Mouse (Mus musculus): ENCODE results near the gene Mitf.

Mitf gene

DNA sequence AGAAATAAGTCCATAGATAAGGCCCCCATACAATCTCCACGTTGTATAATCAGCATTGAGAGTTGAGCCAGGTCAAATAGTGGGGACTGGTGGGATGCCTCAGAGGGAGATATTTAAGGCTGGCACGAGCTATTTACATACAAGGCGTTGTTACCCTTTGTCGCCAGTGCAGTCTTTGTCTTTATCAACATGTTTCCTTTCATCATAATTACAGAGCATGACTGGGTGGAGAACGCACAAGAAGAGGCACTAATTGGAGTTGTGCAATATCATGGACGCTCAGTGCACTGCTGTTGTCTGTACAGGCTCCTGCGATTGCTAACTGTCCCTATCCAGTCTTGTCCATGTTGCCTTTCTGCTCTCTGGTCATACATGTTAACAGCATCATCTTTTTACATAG lies 15.0 kb downstream of the Mitf start:
- no peak for DNase-seq (ENCODE audit: low read depth, low spot score)

DNA sequence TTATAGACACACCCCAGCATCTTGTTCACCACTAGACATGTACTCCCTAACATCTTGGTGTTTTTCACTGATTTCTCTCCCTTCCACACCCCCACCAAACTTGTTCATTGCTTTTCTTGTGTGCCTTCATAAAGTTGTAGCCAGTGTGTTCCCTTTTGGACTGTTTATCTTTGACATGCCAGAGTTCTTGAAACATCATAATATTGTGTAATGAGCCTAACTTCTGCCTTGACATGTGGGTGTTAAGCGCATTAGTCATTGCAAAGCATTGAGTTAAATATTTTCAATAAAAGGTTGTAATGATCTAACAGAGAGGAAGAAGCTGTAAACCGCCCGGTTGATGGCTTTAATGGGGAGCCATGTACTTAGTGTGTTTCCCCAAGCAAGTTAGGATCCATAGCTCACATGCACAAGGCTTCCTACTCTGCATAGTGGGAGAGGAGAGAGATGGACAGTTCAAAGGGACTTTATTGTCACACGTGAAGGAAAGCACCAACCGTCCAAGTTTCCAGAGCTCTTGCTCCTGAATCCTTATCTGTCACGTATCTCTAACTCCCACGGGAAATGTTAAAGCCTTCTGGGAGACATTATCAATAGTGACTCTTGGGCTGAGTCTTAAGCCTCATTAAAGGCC lies 19.9 kb downstream of the Mitf start:
- DNase-seq (ENCODE audit: low read depth, low spot score): no peak

DNA sequence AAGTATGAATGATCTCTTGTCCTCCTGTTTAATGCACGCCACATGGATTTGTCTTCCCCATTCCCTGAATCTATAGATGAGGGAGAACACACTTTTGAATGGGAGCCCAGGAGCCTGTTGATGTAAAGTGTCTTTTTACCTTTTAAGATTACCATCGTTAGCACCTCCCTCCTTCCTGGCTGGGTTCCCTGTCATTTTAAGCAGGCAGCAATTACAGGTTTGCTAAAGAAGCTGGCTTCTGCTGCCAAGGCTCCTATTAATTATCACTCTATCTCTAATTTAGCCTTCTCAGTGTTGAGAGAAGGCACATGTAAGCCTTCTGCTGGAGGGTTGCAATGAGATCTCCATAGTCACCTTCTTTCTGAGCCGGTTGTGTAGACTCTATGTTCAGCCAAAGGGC lies 21.2 kb downstream of the Mitf start:
- no peak for DNase-seq (ENCODE audit: low read depth, low spot score)

DNA sequence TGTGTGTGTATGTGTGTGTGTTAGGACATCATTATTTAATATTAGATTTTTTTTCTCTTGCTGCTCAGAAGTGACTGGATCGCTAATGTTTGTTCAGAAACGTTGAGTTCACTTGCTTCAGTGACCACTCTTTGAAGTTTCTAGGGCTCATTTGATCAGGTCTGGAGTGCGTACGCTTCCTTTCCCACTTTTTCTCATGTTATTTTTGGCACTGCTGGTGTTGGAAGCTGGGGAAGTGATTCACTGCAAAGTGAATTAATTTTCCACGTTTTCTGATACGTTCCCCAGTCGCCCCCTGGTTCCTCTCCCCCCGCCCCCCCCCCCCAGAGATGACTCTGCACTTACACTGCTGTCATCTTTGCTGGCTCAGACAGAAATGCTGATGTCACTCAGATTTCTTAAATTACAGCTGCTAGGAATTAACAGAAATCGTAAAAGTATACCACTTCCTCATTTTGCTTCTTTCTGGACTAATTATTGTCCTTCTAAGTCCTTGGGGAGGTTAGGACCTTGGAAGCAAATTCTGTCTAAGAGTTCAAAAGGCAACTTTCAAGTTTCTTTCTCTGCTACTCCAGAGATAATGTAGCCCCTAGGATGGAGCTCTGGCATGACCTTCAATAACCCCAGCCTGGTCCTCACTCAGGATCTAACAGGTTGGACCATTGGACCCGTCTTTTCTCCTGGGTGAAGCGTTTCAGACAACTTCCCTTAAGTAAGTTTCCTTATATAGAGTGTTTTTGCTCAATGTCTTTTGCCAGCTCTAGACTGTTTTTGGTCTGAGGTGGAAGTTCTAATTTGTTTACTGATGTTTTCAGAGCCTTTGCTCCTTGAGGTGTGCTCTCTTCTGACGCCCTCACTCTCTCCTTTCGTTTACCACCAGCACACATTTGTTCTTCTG lies 22.2 kb downstream of the Mitf start:
- DNase-seq (ENCODE audit: low read depth, low spot score): no peak

DNA sequence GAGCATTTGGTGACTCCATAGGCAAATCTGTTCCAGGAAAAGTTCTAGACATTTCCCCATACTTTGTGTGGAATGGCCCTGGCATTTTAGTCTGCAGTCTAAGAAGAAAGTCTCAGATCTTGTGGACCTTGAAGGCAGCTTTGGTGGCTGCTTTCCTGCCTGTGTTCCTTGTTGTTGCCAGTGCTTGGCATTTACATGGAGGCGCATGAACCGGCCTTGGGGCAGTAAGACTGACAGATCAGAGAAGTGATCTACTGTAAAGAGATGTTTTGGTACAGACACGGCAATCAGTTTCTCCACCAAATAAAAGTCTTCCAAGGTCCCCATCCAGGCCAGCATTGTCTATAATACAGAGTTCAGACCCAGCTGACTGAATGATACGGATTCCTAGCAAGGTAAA lies 25.6 kb downstream of the Mitf start:
- DNase-seq (ENCODE audit: low read depth, low spot score): no peak

DNA sequence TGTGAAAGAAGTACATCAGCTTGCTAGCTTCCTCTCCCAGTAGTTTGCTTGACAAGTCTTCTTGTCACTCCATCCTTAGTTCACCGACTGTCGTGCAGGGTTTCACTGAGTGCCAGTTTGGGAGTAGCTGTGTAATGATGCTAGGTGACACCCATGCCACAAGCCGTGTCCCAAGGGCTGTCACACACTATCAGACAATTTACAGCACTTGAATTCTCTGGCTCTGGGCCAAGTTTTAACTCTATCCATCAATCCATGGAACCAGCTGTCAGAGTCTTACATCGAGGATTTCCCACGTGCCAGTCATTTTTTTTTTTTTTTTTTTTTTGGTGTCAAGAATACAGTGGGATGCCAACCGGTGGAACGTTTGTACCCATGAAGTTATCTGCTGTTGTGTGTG lies 29.3 kb downstream of the Mitf start:
- no peak for DNase-seq (ENCODE audit: low read depth, low spot score)

DNA sequence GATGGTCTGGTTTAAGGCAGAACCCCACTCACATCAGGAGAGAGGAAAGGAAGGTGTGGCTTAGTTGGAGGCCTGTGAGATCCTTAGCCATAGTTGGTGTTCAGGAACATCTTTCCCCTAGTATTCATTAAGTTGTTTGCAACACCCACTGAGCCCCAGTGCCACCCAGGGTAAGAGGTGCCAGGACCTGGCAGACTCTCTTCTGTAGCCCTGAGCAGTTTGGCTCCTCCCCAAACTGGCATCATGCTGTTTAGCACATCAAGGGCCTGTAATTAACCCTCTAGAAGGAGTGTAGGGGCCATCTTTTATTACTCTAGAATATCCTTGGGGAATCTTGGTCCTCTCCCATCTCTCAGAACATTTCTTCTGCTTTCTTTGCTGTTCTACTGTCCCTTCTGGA lies 30.9 kb downstream of the Mitf start:
- no peak for DNase-seq (ENCODE audit: low read depth, low spot score)

DNA sequence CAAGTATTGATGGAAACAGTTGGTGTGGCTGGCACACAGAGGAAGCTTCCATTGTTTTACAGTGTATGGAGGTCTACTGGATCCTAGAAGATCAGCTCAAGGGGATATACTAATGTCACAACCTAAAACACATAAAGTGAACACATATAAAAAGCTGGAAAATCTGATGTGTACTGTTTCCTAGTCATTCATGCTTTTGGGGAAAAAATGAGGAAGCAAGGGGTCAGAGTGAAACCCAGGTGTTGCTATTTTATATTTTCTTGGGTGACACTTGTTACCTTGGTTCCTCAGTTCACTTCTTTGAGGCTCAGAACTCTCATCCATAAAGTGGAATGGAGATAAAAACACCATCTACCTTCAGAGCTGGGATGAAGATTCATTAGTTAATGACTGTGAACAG lies 32.7 kb downstream of the Mitf start:
- no peak for DNase-seq (ENCODE audit: low read depth, low spot score)

DNA sequence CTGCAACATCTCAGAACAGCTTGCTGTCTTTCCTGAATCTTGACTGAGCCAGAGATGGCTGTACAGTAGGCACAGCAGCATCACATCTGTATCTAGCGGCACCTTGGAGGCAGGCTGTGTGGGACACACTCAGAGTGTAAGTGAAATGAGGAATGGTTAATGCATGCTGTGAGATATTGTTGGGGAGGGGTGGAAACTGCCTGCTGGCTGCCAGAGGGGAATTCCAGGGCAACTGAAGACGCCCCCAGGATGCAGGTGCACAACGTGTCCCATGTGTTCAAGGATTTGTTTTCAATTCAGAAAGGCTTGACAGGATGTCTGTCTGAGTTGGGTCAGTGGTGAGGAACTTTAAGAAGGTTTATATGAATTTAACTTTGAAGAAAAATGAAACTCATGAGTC lies 37.3 kb downstream of the Mitf start:
- DNase-seq (ENCODE audit: low read depth, low spot score): no peak

DNA sequence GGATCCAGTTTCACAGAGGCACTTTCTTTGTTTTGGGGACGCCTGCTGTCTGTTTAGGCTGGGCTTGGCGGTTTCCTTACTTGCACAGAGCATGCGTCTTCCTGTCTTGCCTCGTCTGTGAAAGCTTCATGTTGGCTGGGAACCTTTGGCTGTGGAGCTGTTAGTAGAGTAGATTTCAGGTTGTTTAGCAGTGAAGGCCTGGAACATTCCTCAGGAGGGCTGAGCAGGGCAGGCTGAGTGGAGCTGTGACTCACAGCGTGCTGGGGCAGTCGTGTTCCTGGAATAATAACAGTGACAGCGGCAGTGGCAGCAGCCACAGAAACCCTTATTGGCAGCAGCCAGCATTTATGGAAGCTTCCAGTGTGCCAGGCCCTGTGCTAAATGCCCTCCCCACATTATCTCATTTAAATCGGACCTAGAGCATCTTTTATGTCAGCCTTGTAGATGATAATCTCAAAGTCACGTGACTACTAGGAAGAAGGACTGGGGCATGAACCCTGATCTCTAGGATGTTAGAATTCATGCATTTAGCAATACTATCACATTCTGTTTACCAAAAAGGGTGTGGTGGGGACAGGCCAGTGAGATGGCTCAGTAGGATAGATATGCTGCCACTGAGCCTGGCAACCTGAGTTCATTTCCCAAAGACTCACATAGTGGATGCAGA lies 41.5 kb downstream of the Mitf start:
- DNase-seq (ENCODE audit: low read depth, low spot score): no peak

DNA sequence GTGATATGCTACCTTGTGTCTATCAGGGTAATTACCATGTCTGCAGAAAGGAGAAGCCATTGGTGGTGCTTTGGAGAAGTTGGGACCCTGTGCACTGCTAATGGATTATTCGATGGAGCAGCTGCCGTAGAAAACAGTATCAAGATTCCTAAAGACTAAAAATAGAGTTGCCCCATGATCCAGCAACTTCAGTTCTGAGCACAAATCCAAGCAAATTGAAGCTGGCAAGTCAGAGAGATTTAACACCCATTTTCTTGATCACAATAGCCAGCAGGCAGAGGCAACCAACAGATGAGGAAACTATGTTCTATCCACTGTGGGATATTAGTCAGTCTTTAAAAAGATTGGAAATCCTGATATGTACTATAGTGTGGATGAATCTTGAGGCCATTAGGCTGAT lies 47.4 kb downstream of the Mitf start:
- DNase-seq (ENCODE audit: low read depth, low spot score): no peak

DNA sequence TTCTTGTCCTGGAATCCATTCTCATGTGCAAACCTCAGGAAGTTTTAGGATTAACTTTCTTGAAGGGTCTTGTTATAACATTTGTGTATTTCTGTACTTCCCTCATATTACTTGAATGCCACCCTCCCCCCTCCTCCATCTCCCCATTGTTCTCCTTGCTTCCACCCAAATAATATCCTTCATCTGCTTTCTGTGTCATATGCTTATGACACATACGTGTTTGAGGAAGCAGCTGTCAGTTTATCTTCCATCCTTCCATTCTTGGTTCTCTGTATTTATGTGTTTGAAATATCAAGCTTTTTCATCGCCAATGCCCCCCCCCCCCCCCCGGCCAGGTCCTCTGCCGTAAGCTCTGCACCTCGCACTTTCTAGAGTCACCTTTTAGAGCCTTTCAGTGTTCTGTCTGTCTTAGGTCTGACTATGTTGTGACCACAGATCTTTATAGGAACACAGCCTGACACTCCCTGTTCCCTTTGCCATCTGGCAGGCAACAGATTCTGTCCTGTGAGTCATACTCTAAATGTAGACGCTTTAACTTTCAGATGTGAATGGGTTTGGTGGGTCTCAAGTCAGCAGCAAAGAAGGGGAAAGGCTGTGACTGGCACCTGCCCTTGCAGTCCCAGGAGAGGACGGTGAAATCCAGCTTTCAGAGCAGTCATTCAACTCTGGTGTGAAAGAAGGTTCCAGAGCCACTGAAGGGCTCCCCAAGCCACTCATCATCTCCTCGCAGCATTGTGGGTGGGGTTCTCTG lies 48.7 kb downstream of the Mitf start:
- DNase-seq (ENCODE audit: low read depth, low spot score): no peak

DNA sequence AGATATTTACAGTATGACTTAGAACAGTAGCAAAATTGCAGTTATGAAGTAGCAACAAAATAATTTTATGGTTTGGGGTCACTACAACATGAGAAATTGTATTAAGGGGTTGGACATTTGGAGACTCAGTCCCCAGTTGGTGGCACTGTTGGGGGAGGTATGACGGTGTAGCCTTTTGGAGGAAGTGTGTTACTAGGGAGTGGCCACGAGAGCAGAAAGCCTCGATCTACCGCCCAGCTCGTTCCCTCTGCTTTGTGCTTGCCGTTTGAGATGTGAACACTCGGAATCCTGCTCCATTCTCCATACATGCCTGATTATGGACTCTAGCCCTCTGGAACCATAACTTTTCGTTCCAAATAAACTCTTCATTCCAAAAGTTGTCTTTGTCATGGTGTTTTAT lies 49.6 kb downstream of the Mitf start:
- no peak for DNase-seq (ENCODE audit: low read depth, low spot score)

DNA sequence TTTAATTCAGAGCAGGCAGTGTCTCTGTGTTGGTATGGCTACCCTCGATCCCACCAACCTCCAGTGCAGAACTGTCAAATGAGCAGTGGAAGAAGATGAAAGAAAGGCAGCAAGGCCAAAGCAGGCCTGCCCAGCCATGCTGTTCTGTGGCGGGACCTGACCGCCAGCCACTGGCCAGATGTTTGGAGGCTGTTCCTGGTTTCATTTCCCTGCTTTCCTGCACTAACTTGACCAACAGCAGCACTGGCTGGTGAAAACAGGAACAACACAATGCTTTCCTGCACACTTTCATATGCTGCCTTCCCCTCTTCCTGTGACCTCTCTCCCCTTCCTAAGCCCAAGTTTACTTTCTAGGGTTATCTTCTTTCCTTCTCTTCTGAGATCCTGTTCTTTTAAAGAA lies 50.8 kb downstream of the Mitf start:
- no peak for DNase-seq (ENCODE audit: low read depth, low spot score)

DNA sequence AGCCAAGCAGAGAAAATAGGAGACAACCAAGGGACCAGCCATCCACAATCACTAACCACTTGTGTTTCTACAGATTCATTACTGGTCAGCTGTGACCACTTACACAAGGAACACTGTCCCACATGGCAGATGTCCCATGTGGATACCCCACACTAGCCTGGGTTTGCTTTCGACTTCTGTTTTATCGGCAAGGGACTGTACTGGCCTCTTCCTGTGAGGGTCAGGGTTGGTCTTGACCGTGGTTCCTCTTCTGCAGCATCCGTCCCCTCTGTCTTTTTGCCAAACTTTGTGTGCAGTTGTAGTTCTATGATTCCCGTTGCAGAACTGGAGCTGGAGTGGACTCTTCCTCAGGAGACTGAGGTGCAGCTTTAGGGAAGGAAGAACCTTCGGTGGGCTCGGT lies 59.7 kb downstream of the Mitf start:
- no peak for DNase-seq (ENCODE audit: low read depth, low spot score)

DNA sequence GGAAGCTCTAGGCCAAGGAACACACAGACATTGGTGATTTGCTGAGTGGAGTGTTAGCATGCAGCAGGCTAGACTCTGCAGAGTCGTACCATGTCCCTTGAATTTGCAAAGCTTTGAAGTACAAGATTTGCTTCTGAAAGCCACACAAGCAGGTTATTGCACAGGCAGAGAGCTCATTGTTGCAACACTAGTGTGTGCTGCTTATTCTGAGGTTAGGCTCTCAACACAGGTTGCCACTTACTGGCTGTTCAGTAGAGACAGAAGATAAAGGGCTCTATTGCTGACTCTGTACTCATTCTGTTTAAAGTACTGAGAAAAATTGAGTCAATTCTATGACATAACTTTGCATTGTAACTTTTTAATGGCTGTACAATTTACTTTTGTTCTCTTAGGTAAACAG lies 61.2 kb downstream of the Mitf start:
- DNase-seq (ENCODE audit: low read depth, low spot score): no peak

DNA sequence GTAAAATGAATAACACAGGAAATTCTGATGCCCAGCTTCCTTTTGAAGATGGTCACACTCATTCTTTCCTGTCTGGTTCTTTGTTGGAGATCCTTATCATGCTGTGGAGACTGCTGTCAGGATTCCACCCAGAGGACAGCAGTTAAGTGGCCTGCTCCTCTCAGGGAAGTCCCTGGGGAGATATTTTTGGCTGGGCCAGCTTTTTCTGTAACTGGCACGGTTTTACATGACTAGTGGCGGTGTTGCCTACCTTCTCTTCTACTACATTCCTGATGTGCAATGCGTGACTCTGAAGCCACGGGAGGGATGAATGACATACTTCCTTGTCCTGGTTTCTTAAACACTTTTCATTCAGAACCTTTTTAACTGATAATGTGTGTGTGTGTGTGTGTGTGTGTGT lies 63.1 kb downstream of the Mitf start:
- DNase-seq (ENCODE audit: low read depth, low spot score): no peak

DNA sequence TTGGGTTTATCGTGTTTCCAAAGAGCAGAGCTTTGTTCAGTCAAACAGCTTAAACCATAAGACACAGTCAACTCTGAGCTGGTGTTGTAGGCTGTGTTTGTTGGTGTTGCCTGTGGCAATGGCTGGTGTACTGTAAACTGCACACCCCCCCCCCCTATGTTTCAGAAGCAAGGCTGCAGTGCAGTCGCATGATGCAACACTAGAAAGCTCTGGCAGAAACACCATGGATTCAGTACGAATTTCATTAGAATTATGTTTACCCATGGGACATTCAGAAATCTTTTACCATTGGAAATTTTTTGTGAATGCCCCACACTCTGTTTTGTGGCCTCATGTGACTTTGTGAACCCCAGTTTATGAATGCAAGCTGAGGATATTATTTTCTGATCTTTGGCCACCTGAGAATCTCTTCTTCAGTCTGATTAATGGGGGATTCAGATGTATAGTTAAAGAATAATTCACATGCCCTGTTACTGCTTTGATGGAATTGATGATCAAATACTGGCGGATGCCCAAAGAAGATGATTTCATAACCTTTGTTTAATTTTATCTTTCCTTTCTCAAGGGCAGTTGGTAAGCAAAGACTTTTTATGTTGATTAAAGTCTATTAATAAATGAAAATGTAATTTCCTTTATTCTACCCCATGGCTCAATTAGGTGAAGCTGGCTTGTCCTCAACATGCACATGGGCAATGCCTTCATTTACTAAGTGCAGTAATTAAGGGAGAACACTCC lies 64.6 kb downstream of the Mitf start:
- no peak for DNase-seq (ENCODE audit: low read depth, low spot score)

DNA sequence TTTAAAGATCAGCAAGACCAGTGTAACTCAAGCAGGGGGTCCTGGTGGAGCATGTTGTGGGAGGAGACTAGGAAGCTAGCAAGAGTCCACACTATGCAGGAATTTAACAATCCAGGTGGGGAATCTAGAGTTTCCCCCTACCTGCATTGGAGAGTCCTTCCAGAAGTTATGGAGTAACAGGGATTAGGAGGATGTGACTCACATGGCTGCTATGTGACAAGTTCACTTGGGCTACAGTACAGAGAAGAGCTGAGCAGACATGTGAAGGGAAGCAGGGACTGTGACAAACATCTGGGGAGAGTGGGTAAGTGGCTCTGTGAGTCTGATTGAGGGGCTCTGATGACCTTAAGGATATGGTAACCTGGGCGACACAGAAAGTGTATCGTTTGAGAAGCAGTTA lies 66.2 kb downstream of the Mitf start:
- DNase-seq (ENCODE audit: low read depth, low spot score): no peak

DNA sequence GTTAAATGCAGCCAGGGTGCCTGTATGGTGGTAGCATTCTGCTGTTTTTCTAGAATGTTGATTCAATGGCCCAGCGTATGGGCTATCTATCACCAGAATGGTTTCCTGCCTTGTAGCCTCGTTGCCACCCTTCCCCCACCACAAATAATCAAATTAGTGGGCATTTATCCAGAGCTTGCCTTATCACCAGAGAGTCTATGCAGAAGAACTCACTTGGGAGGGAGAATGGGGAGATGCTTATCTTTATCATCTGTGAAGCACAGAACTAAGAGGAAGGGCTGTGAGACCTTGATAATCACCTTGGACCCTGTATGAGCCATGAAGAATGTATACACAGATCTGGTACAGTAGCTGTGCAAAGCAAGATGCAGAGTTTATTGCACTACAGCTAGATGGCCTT lies 70.1 kb downstream of the Mitf start:
- DNase-seq (ENCODE audit: low read depth, low spot score): no peak

DNA sequence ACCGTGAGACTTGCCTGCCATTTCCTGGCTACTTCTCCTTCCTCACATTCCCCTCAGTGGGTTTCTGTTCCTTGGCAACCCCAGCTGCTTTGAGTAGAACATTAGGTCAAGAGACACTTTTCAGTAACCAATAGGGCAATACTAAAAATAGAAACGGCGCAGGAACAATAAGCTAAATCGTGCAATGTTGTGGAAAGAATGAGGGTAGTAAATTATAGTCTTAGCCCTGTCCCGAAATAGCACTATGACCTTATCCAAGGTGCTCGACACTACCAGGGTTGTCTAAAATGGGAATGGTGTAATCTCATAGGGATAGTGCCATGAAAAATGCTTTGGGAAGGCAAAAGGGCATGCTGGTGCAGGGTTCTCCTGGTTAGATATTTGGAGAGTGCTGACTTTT lies 70.6 kb downstream of the Mitf start:
- DNase-seq (ENCODE audit: low read depth, low spot score): no peak

DNA sequence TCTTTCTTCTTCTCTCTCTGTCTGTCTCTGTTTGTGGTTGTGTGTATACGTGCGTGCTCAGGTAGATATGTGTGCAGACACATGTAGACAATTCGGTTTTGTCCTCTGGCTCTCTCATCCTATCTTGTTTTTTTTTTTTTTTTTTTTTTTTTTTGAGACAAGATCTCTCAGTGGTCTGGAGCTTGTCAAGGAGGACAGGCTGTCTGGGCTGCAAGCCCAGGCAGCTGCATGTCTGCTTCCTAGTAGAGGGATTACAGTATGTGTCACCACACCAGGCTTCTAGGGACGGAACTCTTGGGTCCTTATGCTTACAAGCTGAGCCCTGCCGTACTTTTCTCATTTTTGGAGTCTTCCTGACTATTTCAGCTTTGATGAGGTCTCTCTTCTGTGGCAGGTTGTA lies 73.5 kb downstream of the Mitf start:
- DNase-seq (ENCODE audit: low read depth, low spot score): no peak
